Mouse (Mus musculus): ENCODE measurements at regions not wholly inside any gene's neighbourhood (a gene's known extent, or its start where the extent isn't known, plus 50 kb on each side); places are given as distances from the start of the nearest gene placed in this dataset.

DNA sequence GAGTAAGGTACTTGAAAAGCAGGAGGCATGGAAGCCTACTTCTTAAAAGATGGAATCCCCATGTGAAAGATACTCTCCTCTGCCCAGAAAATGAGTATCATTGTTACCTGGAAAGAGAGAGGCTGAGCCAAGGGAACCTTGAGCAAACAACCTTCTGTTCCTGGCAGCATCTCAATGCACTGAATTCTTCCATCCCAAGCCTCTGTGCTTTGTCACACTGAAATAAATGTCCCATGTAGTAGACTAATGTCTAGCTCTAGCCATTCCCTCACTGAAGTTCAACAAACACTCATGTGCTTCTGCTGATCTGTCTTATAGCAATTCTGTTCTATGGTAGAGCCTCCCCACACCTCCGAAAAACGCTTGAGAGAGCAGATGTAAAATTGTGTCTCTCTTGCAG is 182.6 kb downstream of the Gm19410 start:
- H3K4me2 ChIP-seq (ENCODE audit: low read length), result no peak overlapping the region
- no peaks in the 10 kb centered on the region for H3K27me3 ChIP-seq (replicated peaks; ENCODE audit: control insufficient read depth, insufficient read depth, low read length)
- H3K4me3 ChIP-seq (replicated peaks; ENCODE audit: low read length), result no peak overlapping the region
- peaks cover 8% of the 10 kb centered on the region for H3K4me1 ChIP-seq (replicated peaks; ENCODE audit: control insufficient read depth, insufficient read depth, low read length)
- no peak overlapping the region for H3K9ac ChIP-seq (replicated peaks; ENCODE audit: low read depth, low read length)
- H3K36me3 ChIP-seq (ENCODE audit: control insufficient read depth, insufficient read depth), result no peaks in the 10 kb centered on the region
- no peak overlapping the region for H3K27ac ChIP-seq (ENCODE audit: low read length)
- ATAC-seq, result no peak
- 82% methylated on average over 2 of the region's 2 CpGs for WGBS
- H3K9me3 ChIP-seq (ENCODE audit: control insufficient read depth, low read length), result no peaks in the 10 kb centered on the region

GRCm38 (mm10) chr8:35948751-35949183 is 183.2 kb downstream of the Gm19410 start:
- peak overlapping the region; percentile 3; the same call in 1 of the 2 replicates for H3K27ac ChIP-seq (ENCODE audit: low read length)
- ATAC-seq, result peak; percentile 31; the same call in 1 of the 2 replicates

GRCm38 (mm10) chr8:35955506-35955905 is 189.9 kb downstream of the Gm19410 start:
- H3K4me1 ChIP-seq (replicated peaks; ENCODE audit: control insufficient read depth, insufficient read depth, low read length), result peaks cover 22% of the 10 kb centered on the region
- no peaks in the 10 kb centered on the region for H3K27me3 ChIP-seq (replicated peaks; ENCODE audit: control insufficient read depth, insufficient read depth, low read length)
- no peak overlapping the region for H3K4me3 ChIP-seq (replicated peaks; ENCODE audit: low read length)
- no peak overlapping the region for H3K27ac ChIP-seq (ENCODE audit: low read length)
- no peak; the same call in 1 of the 2 replicates for ATAC-seq
- no peak overlapping the region for H3K4me2 ChIP-seq (ENCODE audit: low read length)
- H3K9me3 ChIP-seq (ENCODE audit: control insufficient read depth, low read length), result no peaks in the 10 kb centered on the region
- 96% methylated on average over 2 of the region's 2 CpGs for WGBS
- H3K9ac ChIP-seq (replicated peaks; ENCODE audit: low read depth, low read length), result no peak overlapping the region
- no peaks in the 10 kb centered on the region for H3K36me3 ChIP-seq (ENCODE audit: control insufficient read depth, insufficient read depth)

More at GRCm38 (mm10) chr8:35948751-35949183, 183.2 kb downstream of the Gm19410 start:
- H3K36me3 ChIP-seq (ENCODE audit: control insufficient read depth, insufficient read depth), result no peaks in the 10 kb centered on the region
- no peak overlapping the region for H3K4me2 ChIP-seq (ENCODE audit: low read length)
- 36% methylated on average over 9 of the region's 9 CpGs for WGBS
- no peaks in the 10 kb centered on the region for H3K9me3 ChIP-seq (ENCODE audit: control insufficient read depth, low read length)
- H3K4me1 ChIP-seq (replicated peaks; ENCODE audit: control insufficient read depth, insufficient read depth, low read length), result peaks cover 8% of the 10 kb centered on the region
- H3K27me3 ChIP-seq (replicated peaks; ENCODE audit: control insufficient read depth, insufficient read depth, low read length), result no peaks in the 10 kb centered on the region
- no peak overlapping the region for H3K4me3 ChIP-seq (replicated peaks; ENCODE audit: low read length)
- no peak overlapping the region for H3K9ac ChIP-seq (replicated peaks; ENCODE audit: low read depth, low read length)

GRCm38 (mm10) chr8:35956319-35956718 is 190.7 kb downstream of the Gm19410 start:
- no peak overlapping the region for H3K4me2 ChIP-seq (ENCODE audit: low read length)
- no peak overlapping the region for H3K9ac ChIP-seq (replicated peaks; ENCODE audit: low read depth, low read length)
- 10% methylated on average over 2 of the region's 2 CpGs for WGBS
- peak overlapping the region; percentile 32; the same call in 1 of the 2 replicates for H3K27ac ChIP-seq (ENCODE audit: low read length)
- H3K4me1 ChIP-seq (replicated peaks; ENCODE audit: control insufficient read depth, insufficient read depth, low read length), result peaks cover 26% of the 10 kb centered on the region
- no peak overlapping the region for H3K4me3 ChIP-seq (replicated peaks; ENCODE audit: low read length)
- no peaks in the 10 kb centered on the region for H3K27me3 ChIP-seq (replicated peaks; ENCODE audit: control insufficient read depth, insufficient read depth, low read length)
- no peaks in the 10 kb centered on the region for H3K9me3 ChIP-seq (ENCODE audit: control insufficient read depth, low read length)
- ATAC-seq, result peak; percentile 75
- no peaks in the 10 kb centered on the region for H3K36me3 ChIP-seq (ENCODE audit: control insufficient read depth, insufficient read depth)

GRCm38 (mm10) chr8:35959201-35959600 is 193.6 kb downstream of the Gm19410 start:
- Histone ChIP-seq H3K36me3 (ENCODE audit: control insufficient read depth, insufficient read depth) (no peaks in the 10 kb centered on the region), H3K9me3 (ENCODE audit: control insufficient read depth, low read length) (no peaks in the 10 kb centered on the region), H3K4me1 (replicated peaks; ENCODE audit: control insufficient read depth, insufficient read depth, low read length) (peaks cover 34% of the 10 kb centered on the region), H3K4me2 (ENCODE audit: low read length) (no peak overlapping the region), H3K27ac (ENCODE audit: low read length) (no peak overlapping the region), H3K4me3 (replicated peaks; ENCODE audit: low read length) (no peak overlapping the region), H3K27me3 (replicated peaks; ENCODE audit: control insufficient read depth, insufficient read depth, low read length) (no peaks in the 10 kb centered on the region), H3K9ac (replicated peaks; ENCODE audit: low read depth, low read length) (no peak overlapping the region)
- no peak; the same call in 1 of the 2 replicates for ATAC-seq
- 54% methylated on average over 4 of the region's 4 CpGs for WGBS

GRCm38 (mm10) chr8:35960867-35961614 is 195.5 kb downstream of the Gm19410 start:
- peaks cover 30% of the 10 kb centered on the region for H3K4me1 ChIP-seq (replicated peaks; ENCODE audit: control insufficient read depth, insufficient read depth, low read length)
- H3K36me3 ChIP-seq (ENCODE audit: control insufficient read depth, insufficient read depth), result no peaks in the 10 kb centered on the region
- WGBS, result 56% methylated on average over 9 of the region's 9 CpGs
- no peaks in the 10 kb centered on the region for H3K9me3 ChIP-seq (ENCODE audit: control insufficient read depth, low read length)
- peak; percentile 58 for ATAC-seq
- H3K9ac ChIP-seq (replicated peaks; ENCODE audit: low read depth, low read length), result no peak overlapping the region
- H3K4me3 ChIP-seq (replicated peaks; ENCODE audit: low read length), result no peak overlapping the region
- peak overlapping the region; percentile 23; the same call in 1 of the 2 replicates for H3K4me2 ChIP-seq (ENCODE audit: low read length)
- peak overlapping the region; percentile 24; the same call in 1 of the 2 replicates for H3K27ac ChIP-seq (ENCODE audit: low read length)
- H3K27me3 ChIP-seq (replicated peaks; ENCODE audit: control insufficient read depth, insufficient read depth, low read length), result no peaks in the 10 kb centered on the region

DNA sequence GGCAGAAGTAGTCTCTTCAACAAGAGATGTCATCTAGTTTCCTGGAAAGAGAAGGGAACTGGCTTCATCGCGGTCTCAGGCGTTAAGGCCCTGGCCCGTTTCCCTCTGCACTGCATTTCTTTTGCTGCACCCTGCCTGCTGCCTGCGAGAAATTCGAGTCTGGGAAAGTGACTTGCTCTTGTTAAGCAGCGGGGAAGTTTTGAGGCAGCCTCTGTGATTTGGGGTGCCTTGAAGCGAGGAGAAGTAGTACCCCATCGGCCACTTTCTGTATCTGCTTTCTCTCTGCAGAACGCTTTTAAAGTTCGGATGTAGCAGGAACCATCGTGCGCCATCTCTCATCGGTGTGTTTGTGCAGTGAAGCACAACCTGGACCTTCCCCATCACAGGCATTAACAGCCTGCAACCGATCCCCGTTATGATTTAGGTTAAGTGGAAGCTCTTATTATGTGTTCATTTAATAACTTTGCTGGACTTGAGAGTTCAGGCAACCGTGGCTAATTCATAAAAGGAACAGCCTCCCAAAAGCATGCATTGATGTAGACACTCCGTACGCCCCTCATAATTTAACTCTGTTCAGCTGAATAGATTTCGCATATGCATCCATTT is 196.1 kb downstream of the Gm19410 start:
- Histone ChIP-seq H3K9ac (replicated peaks; ENCODE audit: low read depth, low read length) (no peak overlapping the region), H3K9me3 (ENCODE audit: control insufficient read depth, low read length) (no peaks in the 10 kb centered on the region), H3K4me3 (replicated peaks; ENCODE audit: low read length) (no peak overlapping the region), H3K4me2 (ENCODE audit: low read length) (peak overlapping the region; percentile 23; the same call in 1 of the 2 replicates), H3K27ac (ENCODE audit: low read length) (peak overlapping the region; percentile 24; the same call in 1 of the 2 replicates), H3K27me3 (replicated peaks; ENCODE audit: control insufficient read depth, insufficient read depth, low read length) (no peaks in the 10 kb centered on the region), H3K36me3 (ENCODE audit: control insufficient read depth, insufficient read depth) (no peaks in the 10 kb centered on the region), H3K4me1 (replicated peaks; ENCODE audit: control insufficient read depth, insufficient read depth, low read length) (peaks cover 24% of the 10 kb centered on the region)
- 27% methylated on average over 20 of the region's 20 CpGs for WGBS
- ATAC-seq, result peak; percentile 60

GRCm38 (mm10) chr8:35964932-35965331 is 199.3 kb downstream of the Gm19410 start:
- Histone ChIP-seq H3K4me1 (replicated peaks; ENCODE audit: control insufficient read depth, insufficient read depth, low read length) (peaks cover 12% of the 10 kb centered on the region), H3K4me2 (ENCODE audit: low read length) (no peak overlapping the region), H3K9me3 (ENCODE audit: control insufficient read depth, low read length) (no peaks in the 10 kb centered on the region), H3K36me3 (ENCODE audit: control insufficient read depth, insufficient read depth) (no peaks in the 10 kb centered on the region), H3K9ac (replicated peaks; ENCODE audit: low read depth, low read length) (no peak overlapping the region), H3K27me3 (replicated peaks; ENCODE audit: control insufficient read depth, insufficient read depth, low read length) (no peaks in the 10 kb centered on the region), H3K4me3 (replicated peaks; ENCODE audit: low read length) (no peak overlapping the region), H3K27ac (ENCODE audit: low read length) (no peak overlapping the region)
- no peak for ATAC-seq
- 82% methylated on average over 1 of the region's 1 CpGs for WGBS

DNA sequence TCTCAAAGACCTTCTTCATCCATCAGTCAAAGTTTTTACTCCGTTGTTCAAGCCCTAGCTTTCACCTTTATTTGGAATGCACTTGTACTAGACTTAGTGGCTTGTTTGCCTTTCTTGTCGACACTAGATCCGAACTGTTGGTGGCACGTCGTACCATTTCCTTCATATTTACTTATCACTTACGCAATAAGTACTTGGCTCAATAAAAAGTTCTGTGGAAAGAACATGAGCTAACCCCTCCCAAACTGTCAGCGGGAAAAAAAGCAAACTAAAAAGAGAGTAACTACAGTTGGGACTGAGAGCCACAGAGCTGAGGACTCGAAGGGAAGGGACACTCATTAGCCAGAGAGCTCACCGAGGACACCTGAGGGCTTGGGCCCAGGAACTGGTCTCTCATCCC is 202.8 kb downstream of the Gm19410 start:
- Histone ChIP-seq H3K4me3 (replicated peaks; ENCODE audit: low read length) (no peak overlapping the region), H3K27ac (ENCODE audit: low read length) (no peak overlapping the region), H3K36me3 (ENCODE audit: control insufficient read depth, insufficient read depth) (no peaks in the 10 kb centered on the region), H3K4me1 (replicated peaks; ENCODE audit: control insufficient read depth, insufficient read depth, low read length) (no peaks in the 10 kb centered on the region), H3K9me3 (ENCODE audit: control insufficient read depth, low read length) (no peaks in the 10 kb centered on the region), H3K27me3 (replicated peaks; ENCODE audit: control insufficient read depth, insufficient read depth, low read length) (no peaks in the 10 kb centered on the region), H3K9ac (replicated peaks; ENCODE audit: low read depth, low read length) (no peak overlapping the region), H3K4me2 (ENCODE audit: low read length) (no peak overlapping the region)
- no peak for ATAC-seq
- 87% methylated on average over 9 of the region's 9 CpGs for WGBS

Measured in forebrain, embryonic 16.5 days (tissue).